Mouse (Mus musculus) brown adipose tissue, adult 24 weeks (tissue): ENCODE results near the gene Ccdc60. TPM values are rescaled to one million over a fixed set of nuclear protein-coding genes. Genes with fewer than 3 reads are reported as not detected.

Experiments used
- H3K27ac ChIP-seq: fragments of 200-500 bp; replicated peaks from 2 replicates; pipeline ENCODE4 v1.5.1; 2012; ENCODE audit warnings: low read depth, mild to moderate bottlenecking, low read length
- H3K4me1 ChIP-seq: fragments of 200-500 bp; 2 replicates; pipeline ENCODE4 v1.6.1; 2012; ENCODE audit warnings: low read length, mixed read lengths; ENCODE audit not compliant: control insufficient read depth, insufficient read depth, insufficient read length
- H3K4me3 ChIP-seq: fragments of 200-500 bp; 2 replicates; pipeline ENCODE4 v1.5.1; 2012; ENCODE audit warnings: low read depth, mild to moderate bottlenecking, low read length, moderate library complexity; ENCODE audit not compliant: insufficient read depth
- polyA plus RNA-seq: library from polyadenylated mRNA; stranded (reverse); fragments of >200 nt; gene quantifications from 2 replicates; pipeline ENCODE4 v1.2.4, GENCODE M21; 2012; ENCODE audit not compliant: missing spikeins, insufficient read depth, insufficient read length

Ccdc60 gene
- polyA plus RNA-seq, 1 experiment = not detected

- Histone ChIP-seq H3K4me3 (no peak overlapping the region), H3K4me1 (no peaks in the 10 kb centered on the region), H3K27ac (no peak overlapping the region)
Measured at GRCm38 (mm10) chr5:116082241-116082900, 206.4 kb downstream of the Ccdc60 start.

DNA sequence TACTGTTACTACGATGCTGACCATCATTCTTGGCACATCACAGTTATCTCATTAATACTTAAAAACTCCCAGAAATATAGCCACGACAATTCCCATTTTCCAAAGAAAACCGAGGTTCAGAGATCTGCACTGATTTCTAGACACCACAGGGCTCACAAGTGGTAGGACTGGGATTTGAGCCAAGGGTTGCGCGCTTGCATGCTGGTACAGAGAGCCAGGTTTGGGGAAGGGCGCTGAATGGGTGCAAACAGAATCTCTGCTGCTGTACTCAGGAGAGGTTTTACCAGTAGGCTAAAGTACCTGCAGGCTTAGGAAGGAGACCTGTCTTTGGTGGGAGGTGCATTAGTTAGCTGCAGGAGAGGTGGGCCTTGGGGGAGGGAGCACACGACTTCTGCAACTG lies 207.2 kb downstream of the Ccdc60 start:
- Histone ChIP-seq H3K27ac (no peak overlapping the region), H3K4me1 (no peaks in the 10 kb centered on the region), H3K4me3 (no peak overlapping the region)

GRCm38 (mm10) chr5:116080736-116081135 lies 208.0 kb downstream of the Ccdc60 start:
- Histone ChIP-seq H3K27ac (no peak overlapping the region), H3K4me3 (no peak overlapping the region), H3K4me1 (no peaks in the 10 kb centered on the region)

Other genes with a start within 250 kb of the Ccdc60 start
- gene Tmem233, start 205.7 kb downstream of the Ccdc60 start, polyA plus RNA-seq = 1.4 and 3.3 TPM in 2 replicates
- gene Hspb8, start 133.9 kb upstream of the Ccdc60 start, polyA plus RNA-seq = 113 and 121 TPM in 2 replicates